Mouse (Mus musculus) hindbrain, embryonic 12.5 days (tissue): ENCODE data around the gene Syk. TPM values are rescaled to one million over a fixed set of nuclear protein-coding genes. Genes with fewer than 3 reads are reported as not detected.

Experiments
- ATAC-seq: fragments of 200-750 bp; cut with Nextera tagmentation; 2 replicates; pipeline ENCODE4 v1.8.0; 2017; ENCODE audit warnings: moderate TSS enrichment; ENCODE audit not compliant: low FRiP score
- H3K27ac ChIP-seq: fragments of 300-500 bp; sonication (generic); 2 replicates; pipeline ENCODE4 v1.5.1; 2016; ENCODE audit warnings: mild to moderate bottlenecking
- H3K27me3 ChIP-seq: fragments of 300-500 bp; sonication (generic); 2 replicates; pipeline ENCODE4 v1.6.1; 2016; ENCODE audit warnings: mild to moderate bottlenecking
- H3K36me3 ChIP-seq: fragments of 300-500 bp; sonication (generic); 2 replicates; pipeline ENCODE4 v1.6.1; 2016; ENCODE audit warnings: mild to moderate bottlenecking
- H3K4me1 ChIP-seq: fragments of 300-500 bp; sonication (generic); 2 replicates; pipeline ENCODE4 v1.6.1; 2016
- H3K4me2 ChIP-seq: fragments of 300-500 bp; sonication (generic); replicated peaks from 2 replicates; pipeline ENCODE4 v1.6.1; 2016; ENCODE audit warnings: mild to moderate bottlenecking
- H3K4me3 ChIP-seq: fragments of 300-500 bp; sonication (generic); 2 replicates; pipeline ENCODE4 v1.5.1; 2016; ENCODE audit warnings: mild to moderate bottlenecking
- H3K9ac ChIP-seq: fragments of 300-500 bp; sonication (generic); 2 replicates; pipeline ENCODE4 v1.6.1; 2016; ENCODE audit warnings: mild to moderate bottlenecking, moderate library complexity
- H3K9me3 ChIP-seq: fragments of 300-500 bp; sonication (generic); replicated peaks from 2 replicates; pipeline ENCODE4 v1.6.1; 2016; ENCODE audit warnings: mild to moderate bottlenecking
- WGBS: fragments of 180-500 bp; shearing (Covaris S2); methylation state at CpG from one replicate; pipeline ENCODE4 v1.1.7; 2016; 5-methylcytosine and 5-hydroxymethylcytosine counted together
- polyA plus RNA-seq: library from polyadenylated mRNA; unstranded; fragments of >200 nt; fragmentation: Nextera tagmentation; extraction: Ambion mirVana; gene quantifications from 2 replicates; pipeline ENCODE4 v1.2.1, GENCODE M21; 2016

Gene Syk
- polyA plus RNA-seq, 1 experiment from 2014 or later = 4.1 TPM

GRCm38 (mm10) chr13:52551275-52551674 lies 31.7 kb upstream of the Syk start:
- Histone ChIP-seq H3K36me3 (no peaks in the 10 kb centered on the region), H3K9ac (no peak overlapping the region), H3K4me1 (no peaks in the 10 kb centered on the region), H3K4me3 (no peak overlapping the region), H3K27ac (no peak overlapping the region), H3K27me3 (0 out of 2 replicates have a peak, but pooled peaks cover 3% of the 10 kb centered on the region), H3K4me2 (no peak overlapping the region), H3K9me3 (no peaks in the 10 kb centered on the region)
- 85% methylated on average over 9 of the region's 9 CpGs for WGBS
- ATAC-seq = no peak

- no peak overlapping the region for H3K27ac ChIP-seq
- H3K36me3 ChIP-seq = no peaks in the 10 kb centered on the region
- H3K4me3 ChIP-seq = no peak overlapping the region
- no peak for ATAC-seq
- no peaks in the 10 kb centered on the region for H3K4me1 ChIP-seq
- H3K27me3 ChIP-seq = 0 out of 2 replicates have a peak, but pooled peaks cover 3% of the 10 kb centered on the region
- no peaks in the 10 kb centered on the region for H3K9me3 ChIP-seq
- WGBS = 79% methylated on average over 9 of the region's 9 CpGs
- H3K4me2 ChIP-seq = no peak overlapping the region
- H3K9ac ChIP-seq = no peak overlapping the region
Observed at GRCm38 (mm10) chr13:52552822-52553477, 30.0 kb upstream of the Syk start.

GRCm38 (mm10) chr13:52554722-52555121 lies 28.3 kb upstream of the Syk start:
- no peak overlapping the region for H3K4me2 ChIP-seq
- H3K36me3 ChIP-seq = no peaks in the 10 kb centered on the region
- no peak overlapping the region for H3K27ac ChIP-seq
- 0 out of 2 replicates have a peak, but pooled peaks cover 3% of the 10 kb centered on the region for H3K27me3 ChIP-seq
- 89% methylated on average over 9 of the region's 9 CpGs for WGBS
- no peak for ATAC-seq
- no peaks in the 10 kb centered on the region for H3K4me1 ChIP-seq
- no peaks in the 10 kb centered on the region for H3K9me3 ChIP-seq
- H3K4me3 ChIP-seq = no peak overlapping the region
- H3K9ac ChIP-seq = no peak overlapping the region

DNA sequence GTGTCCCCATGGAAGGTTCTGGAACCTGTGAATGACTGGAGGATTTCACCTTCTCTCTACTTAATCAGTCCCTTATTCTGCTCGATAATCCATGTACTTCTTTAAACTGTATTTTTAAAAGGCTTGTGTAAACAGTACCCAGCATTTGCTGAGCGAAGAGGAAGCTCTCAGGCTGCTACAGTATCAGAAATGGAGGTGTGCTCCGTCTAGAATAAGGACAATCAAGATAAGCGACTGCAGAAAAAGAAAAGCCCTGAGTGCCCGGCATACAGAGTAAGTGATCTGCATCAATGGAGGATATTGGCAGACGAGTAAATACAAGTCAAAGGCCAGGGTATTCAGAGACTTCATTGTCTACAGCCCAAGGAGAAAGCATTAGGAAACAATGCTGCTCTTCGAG lies 25.6 kb upstream of the Syk start:
- H3K9me3 ChIP-seq = no peaks in the 10 kb centered on the region
- H3K4me3 ChIP-seq = no peak overlapping the region
- WGBS = 59% methylated on average over 7 of the region's 7 CpGs
- no peak overlapping the region for H3K27ac ChIP-seq
- no peaks in the 10 kb centered on the region for H3K36me3 ChIP-seq
- H3K4me2 ChIP-seq = no peak overlapping the region
- no peak overlapping the region for H3K9ac ChIP-seq
- H3K27me3 ChIP-seq = 0 out of 2 replicates have a peak, but pooled peaks cover 3% of the 10 kb centered on the region
- peaks cover 13% of the 10 kb centered on the region for H3K4me1 ChIP-seq
- no peak for ATAC-seq

GRCm38 (mm10) chr13:52561367-52562165 lies 21.4 kb upstream of the Syk start:
- H3K4me2 ChIP-seq = 0 out of 2 replicates have a peak overlapping the region, but pooled peaks have one; percentile 8
- no peak for ATAC-seq
- WGBS = 79% methylated on average over 8 of the region's 8 CpGs
- peak overlapping the region; percentile 37; the same call in 1 of the 2 replicates for H3K27ac ChIP-seq
- no peak overlapping the region for H3K4me3 ChIP-seq
- H3K9ac ChIP-seq = no peak overlapping the region
- H3K36me3 ChIP-seq = no peaks in the 10 kb centered on the region
- no peaks in the 10 kb centered on the region for H3K9me3 ChIP-seq
- no peaks in the 10 kb centered on the region; the same call in 1 of the 2 replicates for H3K27me3 ChIP-seq
- peaks cover 27% of the 10 kb centered on the region for H3K4me1 ChIP-seq

DNA sequence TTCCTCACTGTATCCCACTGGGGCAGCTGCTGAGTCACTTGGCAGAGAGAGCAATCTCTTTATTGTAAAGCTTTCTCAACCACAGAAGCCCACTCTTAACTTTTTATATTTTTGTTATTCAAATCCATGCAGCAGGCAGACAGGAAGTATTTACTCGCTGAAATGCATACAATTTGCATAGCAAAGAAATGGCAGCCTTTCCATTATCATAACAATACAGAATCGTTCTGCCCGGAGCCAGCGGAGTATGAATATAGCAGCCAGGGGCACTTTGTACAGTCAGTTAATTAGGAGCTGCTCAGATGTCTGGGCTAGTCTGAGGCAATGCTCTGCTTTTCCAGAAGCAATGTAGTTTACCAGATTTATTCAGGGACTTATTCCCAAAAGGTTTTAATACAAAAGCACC lies 20.8 kb upstream of the Syk start:
- Histone ChIP-seq H3K4me1 (peaks cover 27% of the 10 kb centered on the region), H3K27me3 (no peaks in the 10 kb centered on the region; the same call in 1 of the 2 replicates), H3K4me2 (0 out of 2 replicates have a peak overlapping the region, but pooled peaks have one; percentile 8), H3K9me3 (no peaks in the 10 kb centered on the region), H3K36me3 (no peaks in the 10 kb centered on the region), H3K27ac (peak overlapping the region; percentile 37; the same call in 1 of the 2 replicates), H3K4me3 (no peak overlapping the region), H3K9ac (no peak overlapping the region)
- 28% methylated on average over 4 of the region's 4 CpGs for WGBS
- ATAC-seq = peak; percentile 85

DNA sequence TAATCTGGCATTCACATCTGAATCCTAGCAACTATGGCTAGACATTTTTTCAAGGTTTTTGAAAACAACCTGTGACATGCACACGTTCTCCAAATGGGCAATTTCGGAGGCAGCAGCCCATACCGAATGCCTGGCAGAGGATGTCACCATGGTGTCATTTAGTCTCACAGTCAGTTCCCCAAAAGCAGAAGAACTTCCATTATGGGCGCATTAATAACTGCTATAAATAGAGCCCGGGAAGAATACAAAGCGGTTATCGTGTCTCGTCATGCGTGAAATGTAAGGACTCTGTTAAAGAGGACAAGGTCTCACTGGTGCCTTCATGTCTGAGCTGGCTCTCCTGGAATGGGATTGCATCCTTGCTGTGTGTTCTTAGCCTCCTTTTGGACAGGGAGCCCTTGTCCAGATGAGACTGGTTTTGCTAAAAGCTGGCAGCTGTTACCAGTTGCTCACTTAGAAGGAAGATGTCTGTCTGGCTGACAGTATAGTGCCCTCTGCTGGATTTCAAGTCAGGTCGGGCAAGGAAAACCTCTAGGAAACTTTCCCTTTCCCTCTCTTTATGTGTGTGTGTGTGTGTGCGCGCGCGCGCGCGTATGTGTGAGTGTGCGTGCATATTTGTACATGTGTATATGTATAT lies 17.8 kb upstream of the Syk start:
- 77% methylated on average over 18 of the region's 18 CpGs for WGBS
- Histone ChIP-seq H3K4me1 (peaks cover 27% of the 10 kb centered on the region), H3K4me3 (no peak overlapping the region), H3K9ac (no peak overlapping the region), H3K4me2 (no peak overlapping the region), H3K9me3 (no peaks in the 10 kb centered on the region), H3K27ac (no peak overlapping the region), H3K36me3 (no peaks in the 10 kb centered on the region), H3K27me3 (no peaks in the 10 kb centered on the region; the same call in 1 of the 2 replicates)
- ATAC-seq = no peak

DNA sequence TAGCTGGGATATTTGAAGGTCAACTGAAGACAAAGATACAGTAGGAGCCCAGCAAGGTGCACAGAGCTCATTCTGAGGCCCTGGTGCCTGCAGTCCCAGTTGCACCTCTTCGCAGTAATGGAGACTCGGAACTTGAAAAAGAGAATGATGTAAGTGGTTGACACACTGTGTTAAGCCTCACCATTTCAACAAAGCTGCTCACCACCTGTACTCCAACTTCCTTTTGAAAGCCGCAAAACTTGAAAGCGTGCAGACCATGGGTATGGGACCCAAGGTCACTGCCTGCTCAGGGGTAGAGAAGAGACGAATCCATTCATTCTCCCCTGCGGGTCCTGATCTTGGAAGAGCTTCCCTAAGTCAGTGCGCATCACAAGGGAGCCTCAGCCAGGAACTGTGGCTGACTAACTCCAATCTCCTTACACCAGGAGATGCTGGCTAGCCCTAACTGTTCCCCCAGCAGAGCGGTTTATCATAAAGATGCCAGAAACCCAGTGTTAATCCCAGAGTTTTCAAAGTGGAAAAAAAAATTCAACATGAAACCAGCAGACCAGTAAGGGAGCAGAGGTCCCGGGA lies 16.7 kb upstream of the Syk start:
- Histone ChIP-seq H3K9me3 (no peaks in the 10 kb centered on the region), H3K36me3 (no peaks in the 10 kb centered on the region), H3K4me1 (peaks cover 25% of the 10 kb centered on the region), H3K9ac (no peak overlapping the region), H3K27ac (no peak overlapping the region), H3K4me3 (no peak overlapping the region), H3K27me3 (no peaks in the 10 kb centered on the region; the same call in 1 of the 2 replicates), H3K4me2 (no peak overlapping the region)
- WGBS = 91% methylated on average over 9 of the region's 9 CpGs
- ATAC-seq = no peak

GRCm38 (mm10) chr13:52566777-52567176 lies 16.2 kb upstream of the Syk start:
- Histone ChIP-seq H3K4me2 (no peak overlapping the region), H3K9me3 (no peaks in the 10 kb centered on the region), H3K4me3 (no peak overlapping the region), H3K9ac (no peak overlapping the region), H3K27ac (no peak overlapping the region), H3K27me3 (no peaks in the 10 kb centered on the region; the same call in 1 of the 2 replicates), H3K4me1 (peaks cover 20% of the 10 kb centered on the region), H3K36me3 (no peaks in the 10 kb centered on the region)
- 73% methylated on average over 7 of the region's 7 CpGs for WGBS
- no peak for ATAC-seq

- H3K27me3 ChIP-seq = no peaks in the 10 kb centered on the region; the same call in 1 of the 2 replicates
- no peaks in the 10 kb centered on the region for H3K9me3 ChIP-seq
- H3K27ac ChIP-seq = no peak overlapping the region
- H3K9ac ChIP-seq = no peak overlapping the region
- no peak for ATAC-seq
- no peak overlapping the region for H3K4me3 ChIP-seq
- 0 out of 2 replicates have a peak, but pooled peaks cover 6% of the 10 kb centered on the region for H3K4me1 ChIP-seq
- H3K4me2 ChIP-seq = no peak overlapping the region
- H3K36me3 ChIP-seq = no peaks in the 10 kb centered on the region
- WGBS = 64% methylated on average over 8 of the region's 8 CpGs
Observed at GRCm38 (mm10) chr13:52569194-52569769, 13.7 kb upstream of the Syk start.

GRCm38 (mm10) chr13:52570276-52570675 lies 12.7 kb upstream of the Syk start:
- 92% methylated on average over 9 of the region's 9 CpGs for WGBS
- Histone ChIP-seq H3K36me3 (no peaks in the 10 kb centered on the region), H3K4me2 (no peak overlapping the region), H3K4me3 (no peak overlapping the region), H3K9ac (no peak overlapping the region), H3K9me3 (no peaks in the 10 kb centered on the region), H3K27me3 (no peaks in the 10 kb centered on the region; the same call in 1 of the 2 replicates), H3K4me1 (0 out of 2 replicates have a peak, but pooled peaks cover 3% of the 10 kb centered on the region), H3K27ac (no peak overlapping the region)
- no peak for ATAC-seq
